Mouse (Mus musculus) liver, embryonic 14.5 days (tissue): Measurements from ENCODE around the gene Olfr600. TPM values are rescaled to one million over a fixed set of nuclear protein-coding genes. Genes with fewer than 3 reads are reported as not detected.

Experiments used
- ATAC-seq: fragments of 200-750 bp; cut with Nextera tagmentation; 2 replicates; pipeline ENCODE4 v1.8.0; 2017; ENCODE audit warnings: moderate number of reproducible peaks, mild to moderate bottlenecking, moderate library complexity; ENCODE audit not compliant: insufficient read depth
- DNase-seq, 3 experiments: peaks; one replicate each; pipeline ENCODE4 v3.0.0-alpha.2; 2012 to 2013; ENCODE audit warnings: low read depth in 3 of 3, low spot score in 3 of 3
- H3K27ac ChIP-seq: fragments of 300-500 bp; sonication (generic); 2 replicates; pipeline ENCODE4 v1.5.1; 2014; ENCODE audit warnings: moderate library complexity, mild to moderate bottlenecking, control low read depth, inconsistent platforms
- H3K27me3 ChIP-seq: fragments of 300-500 bp; sonication (generic); 2 replicates; pipeline ENCODE4 v1.6.1; 2014; ENCODE audit warnings: mild to moderate bottlenecking, low read length, moderate library complexity; ENCODE audit not compliant: control insufficient read depth, insufficient read depth
- H3K36me3 ChIP-seq: fragments of 300-500 bp; sonication (generic); replicated peaks from 2 replicates; pipeline ENCODE4 v1.6.1; 2014; ENCODE audit warnings: low read depth; ENCODE audit not compliant: control insufficient read depth, insufficient read depth
- H3K4me1 ChIP-seq, 2 experiments: fragments of 200-500 bp in 1 of 2; fragments of 300-500 bp in 1 of 2; sonication (generic) in 1 of 2; replicated peaks; 2 replicates each; pipeline ENCODE4 v1.6.1; 2012 to 2014; ENCODE audit warnings: antibody characterized with exemption in 1 of 2, inconsistent platforms in 1 of 2, low read length in 1 of 2; ENCODE audit not compliant: control insufficient read depth in 2 of 2, insufficient read depth in 2 of 2
- H3K4me2 ChIP-seq: fragments of 300-500 bp; sonication (generic); 2 replicates; pipeline ENCODE4 v1.6.1; 2014; ENCODE audit warnings: low read depth, mild to moderate bottlenecking, control low read depth, moderate library complexity
- H3K4me3 ChIP-seq, 2 experiments: fragments of 200-500 bp in 1 of 2; fragments of 300-500 bp in 1 of 2; sonication (generic) in 1 of 2; 2 replicates each; pipeline ENCODE4 v1.5.1; 2012 to 2014; ENCODE audit warnings: low read depth in 2 of 2, low read length in 2 of 2, mild to moderate bottlenecking in 2 of 2, control low read depth in 1 of 2, inconsistent platforms in 1 of 2, moderate library complexity in 1 of 2; ENCODE audit not compliant: insufficient read depth in 1 of 2
- H3K9ac ChIP-seq: fragments of 300-500 bp; sonication (generic); replicated peaks from 2 replicates; pipeline ENCODE4 v1.6.1; 2014; ENCODE audit warnings: mild to moderate bottlenecking, control low read depth, moderate library complexity
- H3K9me3 ChIP-seq: fragments of 300-500 bp; sonication (generic); 2 replicates; pipeline ENCODE4 v1.6.1; 2016; ENCODE audit warnings: low read length, mixed read lengths; ENCODE audit not compliant: control insufficient read depth
- CTCF ChIP-seq: IDR thresholded peaks from 2 replicates; pipeline ENCODE4 v1.5.1; 2016; ENCODE audit warnings: antibody characterized with exemption, low read depth, control low read depth
- EP300 ChIP-seq: IDR thresholded peaks from 2 replicates; pipeline ENCODE4 v1.6.1; 2016; ENCODE audit warnings: antibody characterized with exemption, low read depth
- WGBS: fragments of 180-500 bp; shearing (Covaris S2); extraction: QIAGEN DNeasy Blood & Tissue Kit; methylation state at CpG from one replicate; pipeline ENCODE4 v1.1.7; 2014; ENCODE audit not compliant: insufficient replicate concordance; 5-methylcytosine and 5-hydroxymethylcytosine counted together
- polyA plus RNA-seq, 2 experiments: library from polyadenylated mRNA; depleted of rRNA in 1 of 2; stranded (reverse) in 1 of 2; unstranded in 1 of 2; fragments of >200 nt; fragmentation: Nextera tagmentation in 1 of 2; extraction: Ambion mirVana in 1 of 2; gene quantifications; 2 replicates each; pipeline versions ENCODE4 v1.2.1 to v1.2.3; 2012 to 2014

Gene Olfr600
- not detected in 2 replicates for polyA plus RNA-seq (2012; rRNA removed)
- polyA plus RNA-seq (2014; fragmentation: Nextera tagmentation; extraction: Ambion mirVana): not detected in 2 replicates

- Histone ChIP-seq H3K36me3 (no peaks in the 10 kb centered on the region), H3K9me3 (no peaks in the 10 kb centered on the region), H3K4me3 (no peak within 1 kb of the TSS), H3K4me2 (no peak within 1 kb of the TSS), H3K27ac (no peak within 1 kb of the TSS), H3K27me3 (no peaks in the 10 kb centered on the region), H3K9ac (no peak within 1 kb of the TSS), H3K4me1 (no peaks in the 10 kb centered on the region)
- TF ChIP-seq EP300 (no peak), CTCF (no peak)
- ATAC-seq (no peak), DNase-seq (no peak)
Observed at GRCm38 (mm10) chr7:103349569-103349968, at the start of gene Olfr600. Olfr600 (minus strand) TSS chr7:103349669.

GRCm38 (mm10) chr7:103398981-103399380, 49.5 kb upstream of the Olfr600 start:
- Histone ChIP-seq H3K27ac (no peak overlapping the region), H3K36me3 (no peaks in the 10 kb centered on the region), H3K4me2 (no peak overlapping the region), H3K4me3 (no peak overlapping the region), H3K27me3 (no peaks in the 10 kb centered on the region), H3K9ac (no peak overlapping the region), H3K9me3 (no peaks in the 10 kb centered on the region), H3K4me1 (no peaks in the 10 kb centered on the region)
- DNase-seq (no peak), ATAC-seq (no peak)
- no peak for TF ChIP-seq CTCF
- no peak for TF ChIP-seq EP300
- WGBS: 0% methylated on average over 1 of the region's 1 CpGs

GRCm38 (mm10) chr7:103397758-103398157, 48.3 kb upstream of the Olfr600 start:
- ATAC-seq: no peak
- no peak for DNase-seq
- Histone ChIP-seq H3K4me3 (no peak overlapping the region), H3K27ac (no peak overlapping the region), H3K9ac (no peak overlapping the region), H3K4me1 (no peaks in the 10 kb centered on the region), H3K4me2 (no peak overlapping the region), H3K27me3 (no peaks in the 10 kb centered on the region), H3K9me3 (no peaks in the 10 kb centered on the region), H3K36me3 (no peaks in the 10 kb centered on the region)
- TF ChIP-seq CTCF: no peak
- no peak for TF ChIP-seq EP300

GRCm38 (mm10) chr7:103386077-103386476, 36.6 kb upstream of the Olfr600 start, which contains the start of gene Olfr603:
Olfr603 (minus strand) TSS chr7:103386177.
- DNase-seq: no peak
- TF ChIP-seq CTCF: no peak
- no peak for TF ChIP-seq EP300
- no peak within 1 kb of the TSS for H3K4me3 ChIP-seq
- H3K4me1 ChIP-seq: no peaks in the 10 kb centered on the region
- H3K27ac ChIP-seq: no peak within 1 kb of the TSS
- no peaks in the 10 kb centered on the region for H3K9me3 ChIP-seq
- no peak within 1 kb of the TSS for H3K9ac ChIP-seq
- H3K27me3 ChIP-seq: no peaks in the 10 kb centered on the region
- H3K36me3 ChIP-seq: no peaks in the 10 kb centered on the region
- no peak within 1 kb of the TSS for H3K4me2 ChIP-seq
- ATAC-seq: no peak

GRCm38 (mm10) chr7:103362555-103362954, 13.1 kb upstream of the Olfr600 start, which contains the start of gene Olfr601:
Olfr601 (minus strand) TSS chr7:103362655.
- H3K9me3 ChIP-seq: no peaks in the 10 kb centered on the region
- H3K27ac ChIP-seq: no peak within 1 kb of the TSS
- H3K36me3 ChIP-seq: no peaks in the 10 kb centered on the region
- DNase-seq (no peak), ATAC-seq (no peak)
- H3K9ac ChIP-seq: no peak within 1 kb of the TSS
- no peaks in the 10 kb centered on the region for H3K4me1 ChIP-seq
- whole genome bisulfite sequencing: 50% methylated on average over 1 of the region's 1 CpGs
- TF ChIP-seq EP300 (no peak), CTCF (no peak)
- no peak within 1 kb of the TSS for H3K4me2 ChIP-seq
- H3K4me3 ChIP-seq: no peak within 1 kb of the TSS
- no peaks in the 10 kb centered on the region for H3K27me3 ChIP-seq
